Mouse (Mus musculus): Measurements from ENCODE around the gene Muc2.

- no peak for TF ChIP-seq POLR2A (IDR thresholded peaks at IDR 0.05; ENCODE audit: control insufficient read depth, extremely low read depth, insufficient read depth, low read length, poor library complexity)
- TF ChIP-seq CTCF (IDR thresholded peaks at IDR 0.05; ENCODE audit: borderline replicate concordance, control insufficient read depth, extremely low read depth, insufficient read depth, low read length, poor library complexity), result no peak
These were observed 19.1 kb upstream of the Muc2 start for GRCm38 (mm10) chr7:141670999-141671398.

Measured in thymus, adult 2 months (tissue).